Comparison of ENCODE assay signal across 30 mouse cellular contexts in genomic region chr6:63448175-63448574, GRCm38 (mm10).
"Had no signal": no experiment of that assay in that cellular context is flagged by ENCODE, and none has a peak within 500 bp of the region (broad histone marks: within the 10 kb centered on the region; RNA-seq: fewer than 3 reads in every experiment).

No protein-coding gene starts in this region.

- ATAC-seq: liver, embryonic 12.5 days; liver, postnatal 0 days; midbrain, embryonic 13.5 days; midbrain, embryonic 15.5 days; midbrain, embryonic 16.5 days had no signal

- H3K27ac ChIP-seq: left cerebral cortex, adult 2 months; limb, embryonic 10.5 days; limb, embryonic 12.5 days; limb, embryonic 13.5 days; limb, embryonic 15.5 days; liver, embryonic 12.5 days; liver, embryonic 13.5 days; liver, embryonic 14.5 days; liver, embryonic 15.5 days; lung, embryonic 15.5 days; macrophage; midbrain, embryonic 10.5 days; midbrain, embryonic 12.5 days; midbrain, embryonic 13.5 days; midbrain, embryonic 15.5 days had no signal

- H3K4me2 ChIP-seq: limb, embryonic 12.5 days; limb, embryonic 13.5 days; limb, embryonic 15.5 days; liver, embryonic 11.5 days; liver, embryonic 12.5 days; liver, embryonic 13.5 days; liver, embryonic 15.5 days; lung, embryonic 14.5 days; lung, embryonic 15.5 days; midbrain, embryonic 11.5 days; midbrain, embryonic 12.5 days; midbrain, embryonic 13.5 days; midbrain, embryonic 15.5 days had no signal

- H3K9me3 ChIP-seq: limb, embryonic 10.5 days; limb, embryonic 12.5 days; limb, embryonic 13.5 days; limb, embryonic 15.5 days; liver, embryonic 12.5 days; liver, embryonic 13.5 days; liver, embryonic 15.5 days; lung, embryonic 15.5 days; megakaryocyte, embryonic 14.5 days; midbrain, embryonic 10.5 days; midbrain, embryonic 12.5 days; midbrain, embryonic 13.5 days; midbrain, embryonic 15.5 days had no signal

- H3K27me3 ChIP-seq: limb, embryonic 12.5 days; limb, embryonic 13.5 days; limb, embryonic 15.5 days; liver, embryonic 12.5 days; liver, embryonic 13.5 days; liver, embryonic 15.5 days; lung, embryonic 15.5 days; megakaryocyte, embryonic 14.5 days; midbrain, embryonic 12.5 days; midbrain, embryonic 13.5 days; midbrain, embryonic 15.5 days had no signal

- H3K4me1 ChIP-seq: limb, embryonic 10.5 days; limb, embryonic 12.5 days; limb, embryonic 13.5 days; limb, embryonic 15.5 days; liver, embryonic 12.5 days; liver, embryonic 13.5 days; liver, embryonic 15.5 days; lung, embryonic 15.5 days; megakaryocyte, embryonic 14.5 days; midbrain, embryonic 10.5 days; midbrain, embryonic 12.5 days; midbrain, embryonic 13.5 days; midbrain, embryonic 15.5 days had no signal

- H3K9ac ChIP-seq: limb, embryonic 12.5 days; limb, embryonic 13.5 days; limb, embryonic 15.5 days; liver, embryonic 12.5 days; liver, embryonic 13.5 days; liver, embryonic 14.5 days; liver, embryonic 15.5 days; liver, postnatal 0 days; lung, embryonic 14.5 days; lung, embryonic 15.5 days; midbrain, embryonic 12.5 days; midbrain, embryonic 13.5 days; midbrain, embryonic 15.5 days had no signal

- H3K4me3 ChIP-seq: left cerebral cortex, adult 2 months; limb, embryonic 10.5 days; limb, embryonic 12.5 days; limb, embryonic 13.5 days; limb, embryonic 15.5 days; liver, embryonic 12.5 days; liver, embryonic 13.5 days; liver, embryonic 15.5 days; lung, embryonic 15.5 days; megakaryocyte, embryonic 14.5 days; midbrain, embryonic 10.5 days; midbrain, embryonic 12.5 days; midbrain, embryonic 13.5 days; midbrain, embryonic 15.5 days; myocyte had no signal

- H3K36me3 ChIP-seq: limb, embryonic 10.5 days; limb, embryonic 12.5 days; limb, embryonic 13.5 days; limb, embryonic 15.5 days; liver, embryonic 12.5 days; liver, embryonic 13.5 days; liver, embryonic 15.5 days; lung, embryonic 15.5 days; midbrain, embryonic 10.5 days; midbrain, embryonic 12.5 days; midbrain, embryonic 13.5 days; midbrain, embryonic 15.5 days had no signal

- DNase-seq: left cerebral cortex, postnatal 4 days; liver; liver, embryonic 13.5 days; liver, postnatal 0 days; lung, adult 18-20 months; lung, adult 2 months; lung, embryonic 14.5 days; lung, postnatal 10 days; lung, postnatal 14 days; lung, postnatal 4 days; midbrain, embryonic 14.5 days had no signal
